Mouse (Mus musculus): ENCODE measurements around the gene Flvcr2.

DNA sequence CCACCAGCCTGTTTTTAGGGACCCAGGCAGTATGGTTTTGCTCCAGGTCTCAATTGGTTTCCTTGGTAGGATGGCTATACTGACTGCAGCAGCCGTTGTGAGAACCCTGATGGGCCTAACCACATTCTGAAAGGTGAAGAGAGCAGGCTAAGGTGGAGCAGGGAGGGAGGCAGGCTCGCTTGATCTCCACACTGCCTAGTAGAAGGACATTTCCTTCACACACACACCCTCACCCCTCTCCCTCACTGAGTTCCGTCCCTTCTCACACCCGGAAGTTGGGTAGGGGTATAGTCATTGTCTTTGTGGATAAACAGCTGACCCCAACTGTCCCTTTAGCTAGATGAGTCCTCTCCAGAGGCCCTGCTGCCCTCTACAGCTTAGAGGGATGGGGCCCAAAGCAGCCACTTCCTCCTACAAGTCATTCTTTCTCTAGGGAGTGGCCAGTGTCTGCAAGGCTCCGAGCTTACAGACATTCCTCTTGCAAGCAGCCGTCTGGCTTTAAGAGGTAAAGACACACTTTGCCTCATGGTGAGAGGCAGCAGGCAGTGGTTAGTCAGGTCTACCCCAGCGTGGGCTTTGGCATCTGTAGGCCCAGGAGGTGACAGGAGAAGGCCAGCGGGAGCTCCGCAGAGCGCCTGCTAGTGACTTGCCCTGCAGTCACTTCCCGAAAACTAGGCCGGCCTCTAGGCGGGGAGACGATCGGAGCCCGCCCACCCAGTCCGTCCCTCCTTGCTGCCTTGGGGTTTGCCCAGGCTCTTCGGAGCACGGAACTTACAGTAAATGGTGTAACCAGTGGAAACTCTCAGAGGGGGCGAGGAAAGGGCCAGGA is 41.1 kb upstream of the Flvcr2 start:
- TF ChIP-seq POLR2A (IDR thresholded peaks at IDR 0.05; ENCODE audit: control insufficient read depth, extremely low read depth, insufficient read depth, low read length, poor library complexity) (peak; percentile 65), CTCF (IDR thresholded peaks at IDR 0.05; ENCODE audit: borderline replicate concordance, control insufficient read depth, extremely low read depth, insufficient read depth, low read length, poor library complexity) (no peak; the same call in 1 of the 2 replicates)

Measured in thymus, adult 2 months (tissue).